In the genomic region with DNA sequence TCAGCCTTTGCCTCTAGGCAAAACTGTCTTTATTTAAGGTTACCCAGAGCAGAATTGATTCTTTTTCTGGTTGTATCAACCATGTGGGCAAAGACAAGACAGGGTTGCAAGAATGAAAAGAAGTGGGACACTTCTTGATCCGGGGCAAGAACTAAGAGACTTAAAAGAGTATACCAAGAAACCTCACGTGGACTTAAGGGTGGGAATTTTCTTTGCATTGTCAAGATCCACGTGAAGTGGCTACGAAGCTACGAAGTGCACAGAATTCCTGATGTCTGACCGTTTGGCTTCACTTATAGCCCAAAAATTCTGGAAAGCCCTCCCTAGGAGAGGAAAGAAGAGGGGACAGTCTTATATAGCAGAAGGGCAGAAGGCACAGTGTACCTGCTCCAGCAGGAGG, we compare ENCODE assay signal across 8 mouse cellular contexts. TPM values are rescaled to one million over a fixed set of nuclear protein-coding genes. Genes with fewer than 3 reads are reported as not detected.
A peak's percentile ranks its signal among the peaks of the same experiment; 100 is the strongest.
DNase-seq lines count a peak whose midpoint lies in the region; ATAC-seq and TF ChIP-seq lines count a peak whose summit lies in the region.
"Had no signal": no experiment of that assay in that cellular context is flagged by ENCODE, and none has a peak within 500 bp of the region (broad histone marks: within the 10 kb centered on the region; RNA-seq: fewer than 3 reads in every experiment).

No protein-coding gene starts in this region.

- TF ChIP-seq CTCF in layer of hippocampus, adult 2 months (conservative IDR thresholded peaks at IDR 0.05) = no peak

- intact Hi-C loops in left cerebral cortex, postnatal 14 days (cut with DNase I) = no loop called here

- no peaks in the 10 kb centered on the region for H3K27me3 ChIP-seq in forebrain, embryonic 15.5 days
- H3K27me3 ChIP-seq in liver, embryonic 11.5 days (replicated peaks; ENCODE audit: control insufficient read depth, insufficient read depth, low read length) = peaks cover 41% of the 10 kb centered on the region
- peaks cover 6% of the 10 kb centered on the region; the same call in 1 of the 2 replicates for H3K27me3 ChIP-seq in stomach, embryonic 14.5 days (ENCODE audit: control insufficient read depth, insufficient read depth, low read length)

- no peak for ATAC-seq in forebrain, embryonic 15.5 days (replicated peaks)
- ATAC-seq in liver, embryonic 11.5 days (replicated peaks; ENCODE audit: low FRiP score) = no peak
- no peak for ATAC-seq in stomach, embryonic 14.5 days (ENCODE audit: insufficient number of reproducible peaks, insufficient read depth, low FRiP score, low read depth)

- no peak for DNase-seq in layer of hippocampus, adult 2 months (ENCODE audit: low spot score in 2 of 2)
- no peak for DNase-seq in layer of hippocampus, adult 8-10 months (ENCODE audit: low spot score in 2 of 2)
- DNase-seq in liver, embryonic 11.5 days (ENCODE audit: low spot score) = no peak
- DNase-seq in cerebellum, adult 8-10 months = no peak
- DNase-seq in left cerebral cortex, postnatal 14 days (ENCODE audit: low spot score in 2 of 2) = no peak

- H3K9me3 ChIP-seq in forebrain, embryonic 15.5 days = no peaks in the 10 kb centered on the region
- H3K9me3 ChIP-seq in liver, embryonic 11.5 days (ENCODE audit: control insufficient read depth, low read length) = no peaks in the 10 kb centered on the region
- no peaks in the 10 kb centered on the region for H3K9me3 ChIP-seq in stomach, embryonic 14.5 days (ENCODE audit: control insufficient read depth, low read depth, low read length)

- peaks cover 94% of the 10 kb centered on the region for H3K4me1 ChIP-seq in forebrain, embryonic 15.5 days
- peaks cover 3% of the 10 kb centered on the region; the same call in 1 of the 2 replicates for H3K4me1 ChIP-seq in liver, embryonic 11.5 days (replicated peaks; ENCODE audit: control insufficient read depth, insufficient read depth, low read length)
- peaks cover 28% of the 10 kb centered on the region for H3K4me1 ChIP-seq in stomach, embryonic 14.5 days (ENCODE audit: control insufficient read depth, insufficient read depth, low read length)

- H3K9ac ChIP-seq in forebrain, embryonic 15.5 days (replicated peaks) = peak overlapping the region; percentile 7; the same call in 1 of the 2 replicates
- 0 out of 2 replicates have a peak overlapping the region, but pooled peaks have one; percentile 20 for H3K9ac ChIP-seq in liver, embryonic 11.5 days (ENCODE audit: low read depth, low read length)
- no peak overlapping the region for H3K9ac ChIP-seq in stomach, embryonic 14.5 days (replicated peaks; ENCODE audit: low read depth, low read length)

- H3K36me3 ChIP-seq in forebrain, embryonic 15.5 days = no peaks in the 10 kb centered on the region
- no peaks in the 10 kb centered on the region for H3K36me3 ChIP-seq in liver, embryonic 11.5 days (ENCODE audit: control insufficient read depth, insufficient read depth, low read length)
- no peaks in the 10 kb centered on the region for H3K36me3 ChIP-seq in stomach, embryonic 14.5 days (ENCODE audit: control insufficient read depth, insufficient read depth, low read length)

- H3K4me2 ChIP-seq in forebrain, embryonic 15.5 days (replicated peaks) = peak overlapping the region; percentile 22
- H3K4me2 ChIP-seq in liver, embryonic 11.5 days = peak overlapping the region; percentile 46
- H3K4me2 ChIP-seq in stomach, embryonic 14.5 days (replicated peaks; ENCODE audit: low read depth, low read length) = peak overlapping the region; percentile 25

- peak overlapping the region; percentile 80 for H3K27ac ChIP-seq in layer of hippocampus, adult 2 months
- peak overlapping the region; percentile 96 for H3K27ac ChIP-seq in forebrain, embryonic 15.5 days (replicated peaks)
- peak overlapping the region; percentile 61; the same call in 1 of the 2 replicates for H3K27ac ChIP-seq in liver, embryonic 11.5 days (ENCODE audit: low read depth, low read length)
- peak overlapping the region; percentile 64; the same call in 1 of the 2 replicates for H3K27ac ChIP-seq in stomach, embryonic 14.5 days (ENCODE audit: low read length)

- no peak overlapping the region for H3K4me3 ChIP-seq in layer of hippocampus, adult 2 months
- H3K4me3 ChIP-seq in forebrain, embryonic 15.5 days = peak overlapping the region; percentile 13; the same call in 1 of the 2 replicates
- peak overlapping the region; percentile 19 for H3K4me3 ChIP-seq in liver, embryonic 11.5 days (ENCODE audit: low read depth, low read length)
- H3K4me3 ChIP-seq in stomach, embryonic 14.5 days (ENCODE audit: low read depth, low read length) = no peak overlapping the region

- WGBS in forebrain, embryonic 15.5 days = 9% methylated on average over 6 of the region's 6 CpGs
- 45% methylated on average over 6 of the region's 6 CpGs for WGBS in liver, embryonic 11.5 days
- WGBS in stomach, embryonic 14.5 days = 42% methylated on average over 6 of the region's 6 CpGs

RNA-seq across cellular contexts. Expression of gene Pipox, which starts 0.6 kb away (rescaled TPM):
- total RNA-seq in layer of hippocampus, adult 2 months (2021) = 1 to 10 TPM in 1 of 2 experiments, under 1 TPM in 1; 0.84 to 1.2 TPM
- 1 to 10 TPM; 1.8 to 3.4 (median 2.4) TPM for total RNA-seq in layer of hippocampus, adult 8-10 months (2022)
- 10.2 and 11.2 TPM in 2 replicates for polyA plus RNA-seq in forebrain, embryonic 15.5 days (2015; fragmentation: Nextera tagmentation; extraction: Ambion mirVana)
- polyA plus RNA-seq in liver, embryonic 11.5 days (2014; fragmentation: Nextera tagmentation; extraction: Ambion mirVana) = 6.9 and 7.2 TPM in 2 replicates
- polyA plus RNA-seq in stomach, embryonic 14.5 days (2014; fragmentation: Nextera tagmentation; extraction: Ambion mirVana) = 13.4 and 14.2 TPM in 2 replicates
- total RNA-seq in left cerebral cortex, postnatal 14 days (2021) = under 1 TPM; 0.18 to 0.70 TPM
- total RNA-seq: hematopoietic stem cell, adult 5-6 weeks had no signal

RNA-seq across cellular contexts. Expression of gene Sez6, which starts 37.3 kb away (rescaled TPM):
- 100 to 1,000 TPM; 154 to 159 TPM for total RNA-seq in layer of hippocampus, adult 2 months (2021)
- total RNA-seq in layer of hippocampus, adult 8-10 months (2022) = 100 to 1,000 TPM; 139 to 164 (median 153) TPM
- 243 and 249 TPM in 2 replicates for polyA plus RNA-seq in forebrain, embryonic 15.5 days (2015; fragmentation: Nextera tagmentation; extraction: Ambion mirVana)
- polyA plus RNA-seq in liver, embryonic 11.5 days (2014; fragmentation: Nextera tagmentation; extraction: Ambion mirVana) = 0.36 TPM in 1 of 2 replicates, not detected in the other
- 2.1 and 3.0 TPM in 2 replicates for polyA plus RNA-seq in stomach, embryonic 14.5 days (2014; fragmentation: Nextera tagmentation; extraction: Ambion mirVana)
- 100 to 1,000 TPM; 153 to 196 TPM for total RNA-seq in left cerebral cortex, postnatal 14 days (2021)
- total RNA-seq: hematopoietic stem cell, adult 5-6 weeks had no signal

Comparison
In these comparisons a context has a peak if more than half of its experiments do, and no peak if none do; other contexts are left out.
1. H3K4me3 ChIP-seq: peak in forebrain, embryonic 15.5 days (single experiment) and liver, embryonic 11.5 days (single experiment); none in layer of hippocampus, adult 2 months (single experiment) and stomach, embryonic 14.5 days (single experiment).
2. Peak in every context shown above with its lines, with median percentiles within 50 percentile points of each other: H3K27ac ChIP-seq and H3K4me2 ChIP-seq.